Mouse (Mus musculus) brain, embryonic 18.5 days (tissue): Measurements from ENCODE around the gene Klf3.

Experiments used
- DNase-seq: peaks from one replicate; pipeline ENCODE4 v3.0.0-alpha.2; 2012; ENCODE audit warnings: low read depth, low spot score

The Klf3 gene

DNA sequence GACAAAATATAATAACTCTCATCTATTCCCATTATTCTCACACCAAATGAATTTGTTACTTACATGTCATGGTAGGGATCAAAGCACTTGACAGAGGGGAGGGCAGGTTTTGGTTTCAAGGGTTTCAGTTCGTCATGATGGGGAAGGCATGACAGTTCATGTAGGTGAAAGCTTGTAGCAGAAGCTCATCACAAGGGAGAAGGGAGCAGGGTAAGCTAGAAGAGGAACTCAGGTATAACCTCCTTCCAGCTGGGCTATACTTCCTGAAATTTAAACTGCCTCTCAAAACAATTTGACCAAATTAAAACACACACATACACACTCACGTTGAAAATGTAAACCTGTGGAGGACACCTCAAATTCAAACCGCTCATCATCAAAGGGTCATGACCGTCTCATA, 32.1 kb downstream of the Klf3 start:
- no peak for DNase-seq

DNA sequence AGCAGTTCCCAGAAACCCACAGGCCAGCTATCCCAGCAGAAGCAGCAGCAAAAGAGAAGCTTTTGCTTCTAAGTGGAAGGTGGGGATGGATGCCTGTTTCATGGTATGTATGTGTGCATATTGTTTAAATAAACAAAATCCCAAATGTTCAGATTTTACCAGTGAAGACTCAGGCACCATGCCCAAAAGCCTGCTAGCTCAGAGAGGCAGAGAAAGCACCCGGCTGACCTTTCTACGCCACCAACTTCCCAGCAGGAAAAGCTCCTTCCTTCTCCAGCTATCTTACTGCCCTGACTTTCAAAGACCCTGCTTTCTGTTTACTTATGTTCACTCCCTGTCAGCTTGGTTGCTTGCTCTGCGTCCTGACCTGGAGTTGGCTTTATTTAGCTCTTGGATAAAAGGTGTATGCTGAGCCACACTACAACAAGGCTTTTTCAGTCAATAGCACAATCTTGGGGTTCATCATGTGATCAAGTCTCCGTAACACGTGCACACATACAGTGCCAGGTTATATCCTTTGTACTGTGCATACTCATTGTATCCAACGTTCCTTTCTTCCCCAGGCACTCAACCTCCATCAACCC, 35.9 kb downstream of the Klf3 start:
- DNase-seq, result no peak

DNA sequence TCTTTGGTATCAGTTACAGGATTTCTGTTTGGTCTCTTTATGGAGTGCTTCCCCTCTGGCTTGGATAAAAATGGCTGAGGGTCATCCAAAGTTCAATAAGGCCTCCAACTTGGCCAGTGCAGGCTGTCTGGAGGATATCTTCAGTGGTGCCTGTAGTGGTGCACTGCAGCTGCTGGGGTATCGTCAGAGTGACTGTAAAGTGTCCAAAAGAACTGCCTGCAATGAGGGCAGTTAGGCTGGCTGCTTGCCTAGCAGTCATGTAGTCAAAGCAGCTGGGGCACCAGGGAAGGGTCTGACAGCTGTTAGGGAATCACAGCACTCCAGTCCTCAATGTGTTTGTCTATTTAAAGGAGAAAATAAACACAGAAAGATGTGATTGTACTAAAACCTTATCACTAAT, 36.9 kb downstream of the Klf3 start:
- DNase-seq, result no peak

DNA sequence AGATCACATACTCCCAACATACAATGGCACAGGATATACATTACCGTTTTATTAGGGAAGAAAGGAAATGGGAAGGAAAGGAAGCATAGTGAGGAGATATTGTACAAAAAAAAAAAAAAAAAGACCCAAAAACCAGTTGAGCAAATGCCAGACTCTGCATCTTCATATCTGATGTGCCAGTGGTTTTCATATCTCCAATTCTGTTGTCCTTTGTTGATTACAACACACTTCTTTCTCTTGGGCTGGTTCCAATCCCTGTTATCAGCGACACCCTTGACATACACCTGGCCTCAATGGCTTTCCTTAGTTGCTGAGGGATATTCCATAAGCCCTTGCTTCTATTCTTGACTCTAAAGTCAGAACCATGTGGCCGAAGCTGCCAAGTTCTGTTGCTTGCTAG, 41.4 kb downstream of the Klf3 start:
- no peak for DNase-seq

DNA sequence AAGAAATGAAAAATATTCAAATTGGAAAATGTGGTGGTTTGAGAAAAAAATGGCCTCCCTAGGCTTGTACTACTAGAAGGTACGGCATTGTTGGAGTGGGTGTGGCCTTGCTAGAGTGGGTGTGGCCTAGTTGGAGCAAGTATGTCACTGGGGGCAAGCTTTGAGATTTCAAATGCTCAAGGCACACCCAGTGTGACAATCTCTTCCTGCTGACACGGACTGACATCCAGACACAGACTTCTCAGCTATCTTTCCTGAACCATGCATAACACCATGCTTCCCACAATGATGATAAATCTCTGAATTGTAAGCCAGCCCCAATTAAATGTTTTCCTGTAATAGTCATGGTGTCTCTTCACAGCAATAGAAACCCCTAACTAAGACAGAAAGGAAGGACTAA, 44.1 kb downstream of the Klf3 start:
- no peak for DNase-seq

DNA sequence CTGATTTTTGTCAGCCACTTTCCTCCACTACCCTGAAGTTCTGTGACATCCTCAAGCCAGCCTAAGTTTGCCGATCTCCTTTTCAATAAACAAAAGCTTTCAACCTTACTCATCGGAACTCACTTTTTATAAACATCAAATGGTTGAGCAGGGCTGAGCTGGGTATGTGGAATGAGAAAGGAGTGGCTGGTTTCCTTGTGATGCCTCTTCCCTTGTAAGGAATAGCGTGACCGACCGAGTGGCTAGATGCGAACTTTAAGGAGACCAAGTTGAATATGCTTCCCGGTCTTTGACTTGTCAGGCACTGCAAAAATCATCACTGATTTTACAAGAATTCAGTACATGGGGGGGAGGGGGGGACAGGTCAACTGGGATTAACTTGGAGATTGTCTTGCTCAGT, 46.7 kb downstream of the Klf3 start:
- no peak for DNase-seq

DNA sequence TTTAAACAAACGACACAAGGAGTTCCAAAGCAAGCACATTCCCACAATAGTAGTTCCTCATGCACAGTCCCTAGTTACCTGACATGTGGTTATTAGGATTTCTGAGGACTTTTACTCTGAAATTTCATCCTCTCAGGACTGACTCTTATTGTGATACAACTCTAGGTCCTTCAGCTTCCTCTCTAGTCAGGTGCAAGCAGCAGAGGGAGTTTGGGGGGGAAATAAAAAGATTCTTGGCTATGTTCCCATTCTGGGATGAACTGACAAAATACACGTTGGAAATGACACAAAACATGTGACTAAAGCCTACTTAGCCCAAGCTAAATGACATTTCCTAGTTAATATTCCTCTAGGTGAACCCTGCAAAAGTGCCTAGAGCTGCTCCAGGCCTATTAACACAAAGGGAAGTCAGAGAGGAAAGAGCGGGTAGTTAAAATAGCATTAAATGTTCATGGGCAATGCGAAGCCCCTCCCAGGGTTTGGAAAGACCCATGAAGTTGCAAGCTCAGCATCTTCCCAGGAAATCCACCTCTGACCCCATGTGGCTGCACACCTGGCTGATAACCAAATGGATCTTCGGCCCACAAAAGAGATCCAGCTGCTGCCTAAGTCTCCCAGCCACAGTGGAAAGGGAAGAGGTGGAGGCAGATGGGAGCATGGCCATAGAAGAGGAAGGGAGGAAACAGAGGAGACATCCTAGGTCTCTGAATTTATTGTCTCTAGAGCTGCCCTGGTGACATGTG, 49.6 kb downstream of the Klf3 start:
- peak; percentile 34 for DNase-seq

DNA sequence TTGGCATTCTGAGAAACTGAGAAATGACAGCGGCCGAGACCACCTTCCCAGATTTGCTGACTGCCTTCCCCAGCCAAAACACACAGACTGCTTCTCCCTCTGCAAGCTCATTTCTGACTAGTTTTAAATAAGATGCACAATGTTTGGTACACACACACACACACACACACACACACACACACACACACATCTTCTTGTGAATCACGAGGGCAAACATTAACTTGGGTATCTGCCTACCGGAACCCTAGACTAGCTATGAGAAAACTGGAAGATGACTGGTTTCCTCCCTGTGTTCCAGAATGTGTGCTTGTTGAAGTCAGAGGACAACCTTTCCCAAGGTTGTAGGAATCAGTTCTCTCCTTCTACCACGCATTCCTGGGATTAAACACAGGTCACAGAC, 50.2 kb downstream of the Klf3 start:
- no peak for DNase-seq

DNA sequence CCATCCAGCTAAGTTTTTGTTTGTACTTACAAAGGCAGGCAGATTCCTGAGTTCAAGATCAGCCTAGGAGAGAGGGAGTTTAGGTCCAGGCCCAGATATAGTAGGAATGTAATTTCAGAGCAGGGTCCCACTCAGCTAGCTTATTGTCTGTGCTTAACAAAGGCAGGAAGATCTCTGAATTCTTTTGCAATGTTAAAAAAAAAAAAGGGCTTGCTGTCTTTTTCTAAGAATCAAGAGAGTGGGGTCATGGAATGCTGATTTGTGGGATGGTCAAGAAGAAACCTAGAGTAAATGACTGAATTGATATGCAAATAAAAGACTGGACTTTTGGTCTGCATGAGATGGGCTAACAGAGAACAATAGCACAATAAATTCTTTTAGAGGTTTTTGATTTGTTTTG, 52.0 kb downstream of the Klf3 start:
- DNase-seq, result no peak

DNA sequence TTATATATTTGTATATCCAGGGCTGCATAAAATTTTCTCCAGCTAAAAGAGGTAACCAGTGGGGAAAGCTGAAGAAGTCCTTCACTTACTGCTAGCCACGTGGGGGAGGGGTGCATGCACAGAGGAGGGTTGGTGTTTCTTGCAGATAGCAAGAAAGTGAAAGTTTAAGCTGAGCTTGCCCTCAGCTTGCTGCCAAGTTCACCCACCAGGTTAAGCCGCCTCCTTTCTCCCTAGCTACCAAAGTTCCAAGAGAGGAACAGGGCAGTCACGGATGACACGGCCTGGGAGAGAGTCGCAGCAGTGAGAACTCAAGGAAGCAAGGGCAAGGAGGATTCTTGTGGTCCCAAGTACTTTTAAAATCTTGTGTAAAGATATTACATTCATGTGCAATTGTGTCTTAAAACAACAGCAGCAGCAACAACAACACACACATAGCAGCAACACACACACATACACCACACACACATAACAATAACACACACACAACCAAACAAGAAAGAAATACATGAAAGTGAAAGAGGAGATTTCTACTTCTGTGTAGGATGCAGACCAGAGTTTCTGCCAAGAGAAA, 57.8 kb downstream of the Klf3 start:
- no peak for DNase-seq

DNA sequence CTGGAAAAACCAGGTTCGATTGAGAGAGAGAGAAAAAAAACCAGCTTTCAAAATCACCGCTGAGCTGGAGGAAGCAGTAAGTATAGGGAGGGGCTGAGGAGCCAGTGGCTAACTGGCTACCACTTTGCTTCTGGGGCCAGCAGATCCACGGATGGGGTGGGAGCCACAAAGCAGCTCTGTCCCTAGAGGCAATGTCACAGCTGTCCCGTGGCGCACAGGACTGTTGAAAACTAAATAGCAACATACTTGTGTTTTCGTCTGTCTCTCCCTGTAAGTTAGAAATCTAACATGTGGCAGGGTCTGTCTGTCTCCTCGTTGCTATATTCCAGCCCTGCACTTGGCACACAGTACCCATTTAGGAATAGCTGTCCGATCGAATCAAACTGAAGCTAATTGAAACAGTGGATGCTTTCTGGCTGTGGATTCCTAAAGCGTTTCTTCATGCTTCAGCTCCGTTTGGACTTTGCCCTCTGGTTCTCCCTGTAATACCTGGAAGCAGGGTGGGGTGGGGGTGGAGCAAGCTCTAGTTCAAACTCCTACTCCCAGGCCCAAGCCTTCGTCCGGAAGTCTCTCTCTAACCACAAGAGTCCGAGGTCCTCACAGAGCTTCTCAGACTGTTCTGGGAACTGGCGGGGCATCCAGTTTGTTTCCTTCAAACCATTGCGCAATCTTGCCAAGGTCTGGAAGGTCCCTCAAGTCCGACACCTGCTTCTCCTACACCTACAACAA, 58.4 kb downstream of the Klf3 start:
- no peak for DNase-seq

DNA sequence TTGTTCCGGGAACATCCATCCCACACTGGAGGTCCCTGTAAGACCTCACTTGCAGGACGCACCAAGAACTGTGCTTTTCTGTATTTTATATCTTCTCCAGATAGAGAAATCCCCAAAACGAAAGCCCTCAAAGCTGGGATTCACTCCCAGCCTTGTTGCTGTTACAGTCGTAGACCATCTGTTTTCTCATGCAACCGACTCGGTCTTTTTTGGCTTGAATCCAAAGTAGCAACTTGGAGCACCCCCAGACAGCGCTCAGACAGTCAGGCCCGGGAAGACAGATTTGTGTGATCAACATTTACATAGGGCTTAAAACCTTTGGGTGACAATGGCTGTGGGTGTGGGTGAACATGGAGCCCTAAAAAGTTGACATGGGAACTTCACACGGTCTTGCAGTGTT, 59.1 kb downstream of the Klf3 start:
- DNase-seq, result peak; percentile 67

DNA sequence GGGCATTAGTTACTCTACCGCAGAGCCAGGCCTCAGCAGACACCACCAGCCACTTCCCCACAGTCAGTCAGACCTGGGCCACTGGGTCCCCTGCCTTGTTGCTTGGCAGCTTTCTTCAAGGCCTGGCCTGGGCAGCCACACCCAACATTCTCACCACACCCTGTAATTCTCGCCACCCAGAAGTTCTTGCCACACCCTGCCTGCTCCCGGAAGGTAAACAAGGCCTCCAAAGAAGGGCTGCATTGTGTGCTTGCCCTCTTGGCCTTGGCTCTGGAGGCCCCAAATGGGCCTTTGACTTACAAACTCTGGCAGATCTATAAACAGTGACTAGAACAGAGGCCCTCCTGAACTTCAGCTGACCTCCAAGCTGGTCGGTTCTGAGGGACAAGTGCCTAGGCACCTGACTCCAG, 61.5 kb downstream of the Klf3 start:
- DNase-seq, result no peak

DNA sequence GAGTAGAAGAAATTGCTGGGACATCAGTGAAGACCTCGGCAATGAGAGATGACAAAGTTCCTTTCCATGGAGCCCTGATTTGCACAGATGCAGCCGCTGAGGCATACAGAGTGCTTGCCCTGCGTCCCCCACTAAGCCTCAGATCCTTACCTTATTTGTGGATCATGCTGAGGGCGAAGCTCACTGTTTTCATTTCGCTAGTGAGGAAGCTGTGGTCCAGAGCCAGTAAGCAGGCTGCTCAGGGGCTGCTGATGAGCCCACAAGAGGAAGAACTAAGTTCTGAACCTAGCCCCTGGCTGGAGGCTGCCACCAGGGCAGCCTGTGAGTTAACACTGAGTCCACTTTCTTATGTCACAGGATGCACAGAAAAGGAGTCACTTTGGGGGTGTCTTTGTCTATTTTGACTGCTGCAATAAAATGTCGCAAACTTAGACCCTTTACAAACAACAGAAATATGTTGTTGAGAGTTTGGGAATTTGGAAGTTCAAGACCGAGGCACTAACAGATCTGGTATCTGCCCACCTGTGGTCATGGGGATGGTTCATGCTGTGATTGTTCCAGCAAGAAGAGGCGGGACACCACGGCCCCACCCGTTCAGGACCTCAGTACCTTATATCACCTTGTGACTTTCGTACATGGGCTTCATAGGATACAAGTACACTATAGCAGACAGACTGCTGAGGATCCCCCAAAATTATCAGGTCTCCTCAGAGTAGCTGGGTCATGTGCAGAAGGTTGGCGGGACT, 62.2 kb downstream of the Klf3 start:
- no peak for DNase-seq

DNA sequence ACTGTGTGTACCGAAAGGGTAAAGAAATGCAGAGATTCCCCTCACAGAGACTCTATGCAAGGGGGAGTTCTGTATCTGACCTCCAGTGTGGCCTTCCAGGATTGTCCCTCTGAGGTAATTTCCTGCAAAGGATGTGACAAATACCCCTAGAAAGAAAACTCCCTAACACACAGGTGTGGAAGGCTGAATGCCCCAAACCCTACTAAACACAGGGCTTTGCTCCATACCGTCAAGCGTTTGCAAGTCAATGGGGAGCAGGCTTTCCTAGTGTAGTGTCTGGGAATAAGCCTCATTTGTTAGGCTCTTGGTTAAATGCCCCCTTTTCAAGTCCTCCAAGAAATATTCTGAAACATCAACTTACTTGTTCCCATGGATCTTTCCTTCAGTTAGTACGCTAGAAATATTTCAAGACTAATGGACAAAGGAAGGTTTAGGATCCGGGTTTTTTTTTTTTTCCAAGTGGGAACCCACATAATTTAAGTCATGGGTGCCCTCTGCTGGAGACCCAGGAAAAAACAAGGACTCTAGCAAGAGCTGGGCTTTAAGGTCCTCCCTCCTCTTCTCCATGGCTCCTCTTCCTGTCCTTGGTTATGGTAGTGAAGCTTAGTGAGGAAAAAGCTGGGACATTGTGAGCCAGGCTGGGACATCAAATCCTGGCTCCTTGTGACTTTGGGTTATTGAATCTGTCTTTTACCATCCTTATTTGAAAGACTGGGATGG, 63.3 kb downstream of the Klf3 start:
- DNase-seq, result no peak

DNA sequence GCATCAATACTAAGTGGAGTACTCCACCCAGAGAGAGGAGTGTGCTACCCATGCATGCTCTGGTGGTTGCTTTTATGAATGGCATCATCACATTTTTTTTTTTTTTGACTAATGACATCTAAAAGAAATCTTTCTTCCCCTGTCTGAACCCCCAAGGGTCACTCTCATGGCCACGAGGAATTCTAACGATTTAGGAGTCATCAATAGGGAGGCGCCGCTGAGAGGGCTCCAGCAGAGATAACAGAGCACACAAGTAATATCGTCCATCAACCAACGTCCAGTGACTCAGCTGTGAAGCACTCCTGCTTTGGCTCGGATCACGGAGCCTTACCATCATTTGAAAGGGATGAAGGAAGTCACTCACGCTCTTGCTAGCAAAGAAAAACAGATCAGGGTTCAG, 63.9 kb downstream of the Klf3 start:
- DNase-seq, result no peak

DNA sequence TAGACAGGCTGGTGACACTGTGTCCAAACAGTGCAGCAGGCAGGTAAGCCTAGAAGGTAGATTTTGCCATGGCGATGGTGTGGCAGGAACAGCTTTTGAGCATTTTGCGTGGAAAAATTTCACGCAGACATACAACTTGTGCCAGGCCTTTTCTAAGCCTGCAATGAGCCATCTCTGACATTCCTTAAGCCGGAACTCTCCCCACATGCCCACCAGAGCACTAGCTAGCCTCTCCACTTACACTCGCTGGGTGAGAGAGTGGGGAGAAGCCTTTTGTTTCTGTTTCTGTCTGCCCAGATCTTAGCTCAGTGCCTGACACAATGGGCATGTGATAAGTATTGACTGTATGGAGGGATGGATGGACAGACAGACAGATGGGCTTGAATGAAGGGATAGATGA, 64.4 kb downstream of the Klf3 start:
- DNase-seq, result no peak

DNA sequence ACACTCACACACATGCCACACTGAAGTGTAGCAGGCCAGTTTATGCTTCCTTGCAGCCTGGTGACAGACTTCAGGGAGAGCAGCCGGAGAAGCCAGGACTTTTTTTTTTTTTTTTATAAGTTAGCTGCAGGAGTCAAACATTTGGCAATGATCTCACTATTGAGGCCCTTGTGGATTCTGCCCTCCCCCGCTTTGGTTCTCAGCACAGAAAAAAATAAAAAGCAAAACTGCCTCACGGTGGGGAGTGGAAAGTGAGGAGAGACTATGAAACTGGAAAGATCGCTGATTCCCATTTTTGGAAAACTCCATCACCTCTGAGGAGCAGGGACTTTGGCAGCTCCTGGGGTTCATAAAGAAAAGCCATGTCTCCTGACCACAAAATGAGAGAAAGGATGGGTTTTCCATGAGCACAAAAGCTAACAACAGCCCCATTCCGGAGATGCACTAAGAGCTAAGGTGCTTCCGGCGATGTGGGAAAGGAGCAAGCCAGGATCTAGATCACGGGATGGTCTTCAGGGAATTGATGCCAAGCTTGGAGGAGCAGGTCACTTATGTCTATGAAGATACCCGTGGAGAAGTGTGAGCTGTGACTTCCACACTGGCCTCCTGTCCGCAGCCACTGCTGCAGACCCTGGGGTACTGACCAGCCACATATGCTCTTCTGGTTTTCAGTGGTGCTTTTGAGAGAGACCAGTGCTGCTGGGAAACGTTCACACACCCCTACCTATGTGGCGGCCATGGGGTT, 73.1 kb downstream of the Klf3 start:
- DNase-seq, result no peak

DNA sequence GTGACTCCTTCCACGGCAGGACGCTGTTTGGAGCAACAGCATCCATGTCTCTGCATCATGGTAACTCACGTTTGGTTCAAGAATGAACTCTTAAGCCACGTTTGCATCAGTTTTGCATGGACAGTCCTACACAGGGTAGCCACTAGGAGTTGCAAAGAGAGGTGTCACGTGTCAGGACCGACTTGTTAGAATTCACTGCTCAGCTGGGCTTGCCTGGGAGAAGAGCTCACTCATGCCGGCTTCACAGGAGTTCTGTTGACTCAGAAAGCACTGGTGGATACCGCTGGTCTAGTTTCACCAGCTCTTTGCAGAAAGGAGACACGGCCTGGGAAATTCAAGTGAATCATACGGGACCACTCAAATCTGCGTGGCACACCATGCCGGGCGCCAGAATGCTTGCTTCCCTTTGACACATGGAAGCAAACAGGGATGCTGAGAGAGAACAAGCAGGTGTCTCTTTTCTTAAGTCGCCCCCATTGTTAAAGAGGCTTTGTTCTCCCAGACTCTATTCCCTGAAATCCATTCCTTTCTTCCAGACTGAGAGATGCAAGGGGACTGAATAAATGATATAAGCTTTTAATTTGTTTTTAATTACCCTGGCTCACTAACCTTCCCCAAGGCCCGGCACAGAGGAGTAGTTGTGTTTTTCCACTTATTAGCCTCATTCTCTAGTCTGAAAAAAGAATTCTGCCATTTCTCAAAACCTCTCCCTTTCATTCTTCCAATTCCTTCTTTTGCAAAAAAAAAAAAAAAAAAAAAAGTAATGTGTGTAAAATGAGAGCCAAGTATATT, 74.2 kb downstream of the Klf3 start:
- DNase-seq, result no peak

DNA sequence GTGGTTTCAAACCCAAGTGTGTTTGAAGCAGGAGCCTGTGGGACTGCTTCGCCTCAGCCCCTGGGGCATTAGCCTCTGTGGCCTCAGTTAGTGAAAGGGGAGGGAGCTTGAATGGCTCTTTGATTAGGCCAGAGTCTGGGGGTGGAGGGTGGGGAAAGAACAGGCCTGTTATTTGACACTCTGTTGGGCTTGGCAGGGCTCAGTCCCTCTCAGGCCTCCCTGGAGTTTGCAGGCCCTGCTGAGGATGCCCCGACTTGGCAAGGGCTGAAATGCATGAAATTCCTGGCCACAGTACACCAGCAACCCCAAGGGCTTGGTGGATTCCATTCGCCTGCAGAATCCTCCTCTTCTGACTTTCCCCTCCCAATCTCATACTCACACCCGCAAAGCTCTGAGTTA, 74.8 kb downstream of the Klf3 start:
- DNase-seq, result peak; percentile 61
